Mouse (Mus musculus) stomach, postnatal 0 days (tissue): ENCODE results near the gene Tmem102. TPM values are rescaled to one million over a fixed set of nuclear protein-coding genes. Genes with fewer than 3 reads are reported as not detected.
A peak's percentile ranks its signal among the peaks of the same experiment; 100 is the strongest.

Experiments
- ATAC-seq: fragments of 200-750 bp; cut with Nextera tagmentation; 2 replicates; pipeline ENCODE4 v1.8.0; 2017; ENCODE audit not compliant: low FRiP score, low TSS enrichment
- DNase-seq: peaks from one replicate; pipeline ENCODE4 v3.0.0-alpha.2; 2016; ENCODE audit warnings: low spot score
- H3K27ac ChIP-seq: fragments of 300-500 bp; sonication (generic); replicated peaks from 2 replicates; pipeline ENCODE4 v1.5.1; 2014; ENCODE audit warnings: mild to moderate bottlenecking, control low read depth
- H3K27me3 ChIP-seq: fragments of 300-500 bp; sonication (generic); 2 replicates; pipeline ENCODE4 v1.6.1; 2014; ENCODE audit warnings: low read length; ENCODE audit not compliant: control insufficient read depth, insufficient read depth
- H3K36me3 ChIP-seq: fragments of 300-500 bp; sonication (generic); 2 replicates; pipeline ENCODE4 v1.6.1; 2014; ENCODE audit warnings: low read length, mixed read lengths; ENCODE audit not compliant: control insufficient read depth, insufficient read depth
- H3K4me1 ChIP-seq: fragments of 300-500 bp; sonication (generic); replicated peaks from 2 replicates; pipeline ENCODE4 v1.6.1; 2014; ENCODE audit warnings: antibody characterized with exemption; ENCODE audit not compliant: control insufficient read depth, insufficient read depth
- H3K4me2 ChIP-seq: fragments of 300-500 bp; sonication (generic); replicated peaks from 2 replicates; pipeline ENCODE4 v1.6.1; 2014; ENCODE audit warnings: low read depth, mild to moderate bottlenecking, control low read depth, moderate library complexity
- H3K4me3 ChIP-seq: fragments of 300-500 bp; sonication (generic); 2 replicates; pipeline ENCODE4 v1.5.1; 2014; ENCODE audit warnings: low read depth, low read length, control low read depth
- H3K9ac ChIP-seq: fragments of 300-500 bp; sonication (generic); 2 replicates; pipeline ENCODE4 v1.6.1; 2014; ENCODE audit warnings: mild to moderate bottlenecking, low read length, control low read depth, mixed read lengths
- H3K9me3 ChIP-seq: fragments of 300-500 bp; sonication (generic); 2 replicates; pipeline ENCODE4 v1.6.1; 2016; ENCODE audit warnings: low read length; ENCODE audit not compliant: control insufficient read depth
- CTCF ChIP-seq: IDR thresholded peaks from 2 replicates; pipeline ENCODE4 v1.5.1; 2016; ENCODE audit warnings: antibody characterized with exemption, low read depth, mild to moderate bottlenecking, moderate library complexity
- EP300 ChIP-seq: optimal IDR thresholded peaks from 2 replicates; pipeline ENCODE3; 2016; ENCODE audit warnings: antibody characterized with exemption
- WGBS: fragments of 180-500 bp; shearing (Covaris S2); extraction: QIAGEN DNeasy Blood & Tissue Kit; methylation state at CpG from one replicate; pipeline ENCODE4 v1.1.7; 2014; 5-methylcytosine and 5-hydroxymethylcytosine counted together
- polyA plus RNA-seq: library from polyadenylated mRNA; unstranded; fragments of >200 nt; fragmentation: Nextera tagmentation; extraction: Ambion mirVana; gene quantifications from 2 replicates; pipeline ENCODE4 v1.2.1, GENCODE M21; 2015

The Tmem102 gene
- polyA plus RNA-seq, 1 experiment from 2014 or later = 28.4 TPM

DNA sequence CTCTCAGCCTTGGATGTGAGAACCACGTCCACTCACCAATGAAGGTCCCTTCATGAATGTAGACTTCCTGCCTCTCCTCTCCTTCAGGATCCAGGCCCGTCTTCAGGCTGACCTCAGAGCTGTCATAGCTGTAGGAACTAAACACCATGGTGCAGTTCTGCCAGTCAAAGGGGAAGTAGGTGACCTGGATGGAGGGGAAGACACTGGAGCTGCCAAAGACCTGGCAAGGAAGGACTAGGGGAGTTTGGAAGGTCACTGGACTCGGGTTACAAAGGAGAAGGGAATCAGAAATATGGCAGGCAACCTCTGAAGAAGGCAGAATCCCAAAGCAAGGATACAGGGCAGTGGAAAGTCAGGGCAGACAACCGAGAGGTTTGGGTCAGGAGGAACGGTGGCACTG is 12.0 kb downstream of the Tmem102 start:
- TF ChIP-seq EP300 (no peak), CTCF (no peak)
- no peak overlapping the region for H3K9ac ChIP-seq
- no peak overlapping the region for H3K4me3 ChIP-seq
- H3K27me3 ChIP-seq = no peaks in the 10 kb centered on the region
- H3K9me3 ChIP-seq = no peaks in the 10 kb centered on the region
- no peak overlapping the region for H3K27ac ChIP-seq
- H3K4me2 ChIP-seq = no peak overlapping the region
- H3K36me3 ChIP-seq = no peaks in the 10 kb centered on the region
- DNase-seq (no peak), ATAC-seq (no peak)
- no peaks in the 10 kb centered on the region for H3K4me1 ChIP-seq
- WGBS = 63% methylated on average over 5 of the region's 5 CpGs

DNA sequence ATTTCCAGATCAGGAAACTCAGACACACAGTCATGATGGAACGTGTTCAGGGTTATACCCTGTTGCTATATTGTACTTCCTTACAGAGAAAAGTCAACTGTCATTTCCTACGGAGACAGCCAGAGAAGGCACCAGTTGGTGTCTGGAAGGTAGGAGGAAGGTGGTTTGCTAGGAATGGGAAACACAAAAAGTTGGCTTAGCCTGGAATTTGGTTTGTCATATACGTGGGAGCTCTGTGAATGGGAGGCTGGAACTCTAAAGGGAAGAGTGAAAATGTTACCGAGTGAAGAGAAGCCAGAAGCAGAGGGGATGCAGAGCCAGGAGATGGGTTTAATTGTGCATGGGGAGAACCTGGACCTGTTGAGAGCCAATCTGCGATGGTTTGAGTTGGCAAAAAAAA is 14.0 kb downstream of the Tmem102 start:
- Histone ChIP-seq H3K4me2 (no peak overlapping the region), H3K27ac (no peak overlapping the region), H3K27me3 (no peaks in the 10 kb centered on the region), H3K9ac (no peak overlapping the region), H3K4me1 (no peaks in the 10 kb centered on the region), H3K9me3 (no peaks in the 10 kb centered on the region), H3K36me3 (no peaks in the 10 kb centered on the region), H3K4me3 (no peak overlapping the region)
- WGBS = 66% methylated on average over 5 of the region's 5 CpGs
- DNase-seq = no peak
- no peak for ATAC-seq
- TF ChIP-seq CTCF (no peak), EP300 (no peak)

DNA sequence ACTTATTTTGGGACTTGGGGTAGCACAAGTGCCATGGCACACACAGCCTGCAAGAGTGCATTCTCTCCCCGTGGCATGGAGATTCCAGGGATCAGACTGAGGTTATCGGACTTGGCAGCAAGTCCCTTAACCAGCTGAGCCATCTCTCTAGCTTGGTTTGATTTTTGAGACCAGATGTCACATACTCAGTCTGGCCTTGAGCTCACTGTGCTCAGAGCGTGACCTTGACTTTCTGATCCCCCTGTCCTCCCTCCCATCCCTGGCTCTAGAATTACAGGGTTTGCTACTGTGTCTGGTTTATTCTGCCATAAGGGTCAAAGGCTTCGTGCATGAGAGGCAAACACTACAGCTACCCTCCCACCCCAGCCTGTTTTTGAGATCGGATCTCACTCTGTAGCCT is 16.0 kb downstream of the Tmem102 start:
- no peak overlapping the region for H3K4me3 ChIP-seq
- no peaks in the 10 kb centered on the region for H3K27me3 ChIP-seq
- no peak overlapping the region for H3K9ac ChIP-seq
- no peaks in the 10 kb centered on the region for H3K36me3 ChIP-seq
- no peak overlapping the region for H3K27ac ChIP-seq
- H3K9me3 ChIP-seq = no peaks in the 10 kb centered on the region
- ATAC-seq (no peak), DNase-seq (no peak)
- TF ChIP-seq EP300 (no peak), CTCF (no peak)
- no peaks in the 10 kb centered on the region for H3K4me1 ChIP-seq
- 55% methylated on average over 5 of the region's 5 CpGs for WGBS
- H3K4me2 ChIP-seq = no peak overlapping the region

DNA sequence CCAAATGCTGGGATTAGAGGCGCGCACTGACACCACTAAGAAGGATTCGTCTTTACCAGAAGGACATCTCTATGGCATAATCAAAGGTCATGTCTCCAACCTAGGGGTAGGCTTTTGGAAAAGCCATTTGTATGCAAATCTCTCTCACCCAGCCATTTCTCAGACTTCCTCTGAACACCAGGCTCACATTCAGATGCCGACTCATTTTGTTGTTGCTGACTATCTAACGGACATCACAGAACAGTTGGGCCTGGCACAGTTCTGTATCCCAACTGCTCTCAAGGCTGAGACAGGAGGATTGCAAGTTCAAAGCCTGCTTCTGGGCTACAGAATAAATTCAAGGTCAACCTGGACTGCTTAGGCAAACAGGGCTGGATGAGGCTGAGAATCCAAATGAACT is 18.1 kb downstream of the Tmem102 start:
- H3K4me2 ChIP-seq = no peak overlapping the region
- H3K4me3 ChIP-seq = no peak overlapping the region
- WGBS = 93% methylated on average over 5 of the region's 5 CpGs
- no peaks in the 10 kb centered on the region for H3K9me3 ChIP-seq
- no peaks in the 10 kb centered on the region for H3K27me3 ChIP-seq
- no peaks in the 10 kb centered on the region for H3K4me1 ChIP-seq
- no peaks in the 10 kb centered on the region for H3K36me3 ChIP-seq
- H3K27ac ChIP-seq = no peak overlapping the region
- no peak for TF ChIP-seq EP300
- TF ChIP-seq CTCF = no peak
- no peak for ATAC-seq
- DNase-seq = no peak
- no peak overlapping the region for H3K9ac ChIP-seq

DNA sequence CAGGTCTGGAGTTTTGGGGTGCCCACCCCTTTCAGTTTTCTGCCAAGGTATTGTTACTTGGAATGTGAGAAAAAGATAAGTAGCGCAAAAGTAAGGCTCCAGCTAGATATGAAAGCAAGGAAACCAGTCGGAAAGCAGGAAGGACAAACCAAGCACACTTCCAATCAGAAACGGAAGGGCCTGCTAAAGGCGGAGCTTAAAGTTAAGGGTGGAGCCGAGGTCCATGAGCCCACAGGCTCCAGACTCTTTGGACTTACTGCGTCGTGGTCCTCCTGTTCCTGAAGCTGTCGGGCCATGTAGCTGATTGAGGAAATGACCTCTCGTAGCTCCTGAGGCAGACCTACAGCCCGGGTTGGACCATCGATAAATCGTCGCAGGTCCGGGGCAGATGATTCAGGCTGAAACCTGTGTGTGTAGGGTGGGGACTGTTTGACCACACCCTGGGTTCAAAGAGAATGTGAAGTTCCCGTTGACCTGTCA is 20.6 kb downstream of the Tmem102 start:
- Histone ChIP-seq H3K9ac (peak overlapping the region; percentile 51; the same call in 1 of the 2 replicates), H3K9me3 (no peaks in the 10 kb centered on the region), H3K27ac (peak overlapping the region; percentile 50; the same call in 1 of the 2 replicates), H3K36me3 (no peaks in the 10 kb centered on the region), H3K27me3 (no peaks in the 10 kb centered on the region), H3K4me3 (peak overlapping the region; percentile 22), H3K4me1 (no peaks in the 10 kb centered on the region), H3K4me2 (peak overlapping the region; percentile 48)
- 18% methylated on average over 15 of the region's 15 CpGs for WGBS
- no peak for TF ChIP-seq CTCF
- peak; percentile 90 for ATAC-seq
- DNase-seq = peak; percentile 69

DNA sequence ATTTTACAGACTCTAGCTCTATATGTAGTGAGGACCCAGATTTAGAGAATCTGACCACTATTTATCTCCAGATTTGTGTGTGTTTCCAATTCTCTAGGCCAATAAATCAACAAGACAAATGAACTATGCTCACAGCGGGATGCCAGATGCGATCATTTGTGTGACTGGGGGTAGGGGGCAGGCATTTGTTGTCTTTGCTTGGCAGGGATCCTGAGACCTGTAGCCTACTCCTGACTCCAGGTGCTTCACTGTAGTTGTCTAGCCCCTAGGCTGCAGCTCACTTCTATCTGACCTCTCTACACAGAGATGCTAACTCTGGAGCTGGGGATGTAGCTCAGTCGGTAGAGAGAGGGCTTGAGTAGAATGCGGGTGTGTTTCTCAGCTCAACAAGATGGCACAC is 23.6 kb downstream of the Tmem102 start:
- Histone ChIP-seq H3K4me2 (no peak overlapping the region), H3K27me3 (no peaks in the 10 kb centered on the region), H3K9me3 (no peaks in the 10 kb centered on the region), H3K36me3 (no peaks in the 10 kb centered on the region), H3K4me1 (no peaks in the 10 kb centered on the region), H3K27ac (no peak overlapping the region), H3K9ac (no peak overlapping the region), H3K4me3 (no peak overlapping the region)
- ATAC-seq (no peak), DNase-seq (no peak)
- 37% methylated on average over 4 of the region's 4 CpGs for WGBS
- TF ChIP-seq CTCF = no peak
- TF ChIP-seq EP300 = no peak
